Mouse (Mus musculus) layer of hippocampus, adult 18-20 months (tissue): ENCODE data around the gene Serpina12. TPM values are rescaled to one million over a fixed set of nuclear protein-coding genes. Genes with fewer than 3 reads are reported as not detected.

Experiments
- DNase-seq, 2 experiments: peaks; one replicate each; pipeline ENCODE4 v3.0.0; 2022; ENCODE audit warnings: low spot score in 2 of 2
- total RNA-seq, 2 experiments: library from RNA; stranded (reverse); gene quantifications; 2 replicates each; pipeline ENCODE4 v1.2.3; 2021

Serpina12 gene
- total RNA-seq, 2 experiments from 2014 or later, result not detected

- DNase-seq, result no peak
These were observed 39.6 kb downstream of the Serpina12 start for GRCm38 (mm10) chr12:104004689-104005088.

GRCm38 (mm10) chr12:104003238-104003612 lies 41.0 kb downstream of the Serpina12 start:
- peak; percentile 59 to 81 for DNase-seq

DNA sequence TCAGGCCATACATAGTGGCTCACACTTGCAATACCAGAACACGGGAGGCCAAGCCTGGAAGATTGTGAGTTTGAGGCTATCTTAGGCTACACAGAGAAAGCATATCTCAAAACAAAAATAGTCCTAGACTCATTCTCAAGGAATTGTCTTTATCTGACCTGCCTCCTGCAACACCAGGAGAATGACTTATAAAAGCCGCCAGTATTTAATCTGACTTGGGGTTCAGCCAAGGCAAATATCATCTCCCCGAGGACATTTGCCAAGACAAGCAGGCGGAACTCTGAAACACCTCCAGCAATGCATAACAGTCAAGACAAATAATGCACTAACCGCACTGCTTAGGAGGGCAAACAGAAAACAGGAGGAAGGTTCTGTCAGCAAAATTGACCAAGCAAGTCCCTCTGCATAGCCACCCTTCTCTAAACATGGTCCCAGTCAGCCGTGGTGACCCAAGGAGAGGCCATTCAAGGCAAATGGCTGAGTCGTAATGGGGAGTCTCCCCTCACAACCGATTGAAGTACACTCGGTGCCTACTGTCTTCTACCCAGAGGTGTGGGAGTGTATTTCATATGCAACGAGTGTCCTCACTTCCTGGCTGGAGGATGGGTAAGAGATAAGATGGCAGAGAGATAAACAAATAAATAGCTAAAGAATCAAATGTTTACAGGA lies 41.5 kb downstream of the Serpina12 start:
- peak in 1 of 2 experiments; percentile 45 for DNase-seq

DNA sequence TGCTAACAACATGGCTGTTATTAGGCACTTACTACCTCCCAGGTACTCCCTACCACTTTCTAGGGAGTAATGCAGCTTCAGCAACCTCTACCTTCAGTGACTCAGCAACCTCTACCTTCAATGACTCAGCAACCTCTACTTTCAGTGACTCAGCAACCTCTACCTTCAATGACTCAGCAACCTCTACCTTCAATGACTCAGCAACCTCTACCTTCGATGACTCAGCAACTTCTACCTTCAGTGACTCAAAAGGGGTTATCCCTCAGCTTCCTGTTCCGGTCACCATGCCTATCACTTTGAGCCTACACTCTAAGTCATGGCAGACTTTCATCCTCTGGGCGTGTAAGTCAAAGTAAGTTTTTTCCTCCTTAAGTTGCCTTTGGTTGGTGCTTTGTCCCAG lies 43.6 kb downstream of the Serpina12 start:
- DNase-seq, result no peak

GRCm38 (mm10) chr12:103999611-104000010 lies 44.6 kb downstream of the Serpina12 start:
- DNase-seq, result peak; percentile 60 to 83

DNA sequence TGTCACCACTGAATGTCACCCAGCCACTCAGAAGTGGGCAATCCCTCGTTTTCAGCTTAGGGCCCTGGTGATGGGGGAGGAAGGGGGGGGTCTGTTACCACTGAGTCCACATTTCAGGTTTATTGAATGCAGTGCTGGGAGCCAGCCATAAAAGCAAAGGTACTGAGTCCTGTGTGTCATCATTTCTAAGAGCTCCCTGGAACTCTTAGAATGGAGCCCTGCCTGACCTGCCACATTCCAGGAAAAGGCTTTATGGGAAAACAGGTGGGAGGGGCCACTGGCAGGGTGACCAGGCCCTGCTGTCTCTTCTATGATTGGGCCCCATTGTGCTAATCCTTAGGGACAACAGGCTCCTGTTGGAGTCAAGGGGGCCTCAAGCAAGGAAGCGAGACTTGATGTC lies 47.7 kb downstream of the Serpina12 start:
- DNase-seq, result no peak

- DNase-seq, result peak; percentile 54 to 92
These were observed 48.8 kb downstream of the Serpina12 start for GRCm38 (mm10) chr12:103995292-103996072.

DNA sequence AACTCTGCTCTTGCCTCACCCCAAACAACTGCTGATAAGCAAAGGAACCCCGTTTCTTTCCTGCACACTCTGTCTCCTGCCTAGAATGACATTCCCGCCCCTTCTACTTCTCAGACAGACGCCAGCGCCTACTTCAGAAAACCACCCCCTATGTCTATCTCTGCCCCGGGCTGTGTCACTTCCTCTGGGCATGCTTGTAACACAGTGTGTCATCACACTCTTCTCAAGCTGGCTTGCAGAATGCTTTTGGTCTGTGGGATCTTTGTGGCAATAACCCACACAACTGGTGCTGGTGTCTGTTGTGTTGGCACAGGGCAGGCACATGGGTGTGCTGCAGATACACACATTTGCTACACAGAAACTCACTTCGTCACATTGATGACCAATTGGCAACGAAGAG lies 51.3 kb downstream of the Serpina12 start:
- DNase-seq, result peak; percentile 30 to 56

DNA sequence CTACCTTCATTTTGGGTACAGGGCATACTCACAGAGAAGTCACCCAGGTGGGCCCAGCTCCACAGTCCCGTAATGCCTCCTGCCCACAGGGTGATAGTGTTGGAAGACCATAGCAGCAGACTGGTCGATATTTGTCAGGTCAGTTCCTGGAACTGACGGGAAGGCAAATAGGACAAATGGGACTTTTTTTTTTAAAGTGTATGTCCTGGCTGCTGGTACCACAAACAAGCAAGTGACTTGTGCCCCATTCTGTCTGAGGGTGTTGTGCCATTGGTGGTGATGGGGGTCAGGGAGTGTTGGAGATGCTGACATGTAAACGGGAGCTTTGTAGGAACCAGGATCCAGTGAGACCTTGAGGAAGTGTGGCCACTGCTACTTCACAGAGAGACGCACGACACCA lies 54.4 kb downstream of the Serpina12 start, which contains the start of gene Serpina11:
Gene Serpina11, minus strand, starts transcription at position 101 of the 400 bp plus-strand sequence.
- no peak for DNase-seq

DNA sequence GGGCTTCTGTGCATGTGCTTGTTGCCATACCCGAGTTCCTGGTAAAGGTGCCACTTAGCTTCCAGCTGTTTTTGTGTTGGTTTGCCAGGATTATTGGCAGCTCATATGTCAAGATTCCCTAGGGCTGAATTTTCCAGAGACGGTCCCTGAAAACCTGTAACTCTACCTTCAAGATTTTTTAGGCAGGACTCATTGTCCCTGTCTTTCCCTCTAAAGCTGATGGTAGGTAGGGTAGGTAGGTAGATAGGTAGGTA lies 54.8 kb downstream of the Serpina12 start:
- no peak for DNase-seq

DNA sequence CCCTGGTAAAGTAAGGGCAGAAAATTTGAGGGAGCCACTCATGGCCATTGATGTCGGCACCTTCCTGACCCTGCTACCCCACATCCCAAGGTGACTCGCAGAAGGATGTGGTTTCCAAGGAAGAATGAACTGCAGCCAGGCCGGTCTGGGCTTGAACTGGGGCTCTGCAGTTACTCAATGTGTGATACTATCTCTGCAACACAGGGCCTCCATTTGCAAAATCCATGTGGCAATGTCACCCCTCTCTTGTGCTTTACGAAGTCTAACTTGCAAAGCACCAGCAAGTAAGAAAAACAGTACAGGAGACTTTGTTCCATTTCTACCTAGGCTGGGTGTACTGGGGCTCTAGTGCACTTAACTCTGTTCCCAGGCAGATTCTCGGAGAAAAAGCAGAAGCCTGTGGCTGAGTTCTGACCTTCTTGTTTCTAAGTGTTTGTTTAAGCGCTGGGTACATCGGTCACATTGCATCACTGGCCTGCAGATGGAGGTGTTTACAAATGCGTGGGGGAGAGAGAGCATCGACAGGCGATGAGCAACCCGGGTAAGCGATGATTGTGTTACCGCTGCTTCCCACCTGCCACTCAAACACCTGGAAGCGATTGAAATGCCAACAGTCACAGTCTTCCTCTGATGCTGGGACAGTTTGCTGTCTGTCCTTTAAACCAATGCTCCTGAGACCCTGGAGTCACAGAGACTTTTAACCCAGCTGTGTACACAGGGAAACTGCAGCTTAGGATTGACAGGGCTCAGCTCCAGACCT lies 55.3 kb downstream of the Serpina12 start:
- no peak for DNase-seq

DNA sequence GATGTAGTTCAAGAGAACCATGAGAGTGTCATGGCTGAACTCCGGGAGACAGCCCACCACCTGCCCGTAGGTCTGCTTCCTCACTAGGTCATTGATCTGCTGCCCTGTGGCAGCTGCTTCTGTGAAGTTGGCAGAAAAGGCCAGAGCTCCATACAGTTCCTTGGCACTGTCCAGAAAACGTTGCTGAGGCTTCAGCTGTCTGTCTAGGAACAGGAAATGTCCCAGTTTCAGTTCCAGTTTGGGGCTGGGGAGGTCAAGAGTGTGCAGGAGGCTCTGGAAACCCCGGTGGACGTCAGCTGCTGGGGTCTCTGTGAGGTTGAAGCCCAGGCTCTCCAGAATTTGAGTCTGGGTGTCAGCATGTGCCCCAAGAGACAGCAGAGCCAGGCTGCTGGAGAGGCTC lies 58.4 kb downstream of the Serpina12 start:
- DNase-seq, result no peak

- peak in 1 of 2 experiments; percentile 83 for DNase-seq
These were observed 59.3 kb downstream of the Serpina12 start for GRCm38 (mm10) chr12:103984935-103985334.

DNA sequence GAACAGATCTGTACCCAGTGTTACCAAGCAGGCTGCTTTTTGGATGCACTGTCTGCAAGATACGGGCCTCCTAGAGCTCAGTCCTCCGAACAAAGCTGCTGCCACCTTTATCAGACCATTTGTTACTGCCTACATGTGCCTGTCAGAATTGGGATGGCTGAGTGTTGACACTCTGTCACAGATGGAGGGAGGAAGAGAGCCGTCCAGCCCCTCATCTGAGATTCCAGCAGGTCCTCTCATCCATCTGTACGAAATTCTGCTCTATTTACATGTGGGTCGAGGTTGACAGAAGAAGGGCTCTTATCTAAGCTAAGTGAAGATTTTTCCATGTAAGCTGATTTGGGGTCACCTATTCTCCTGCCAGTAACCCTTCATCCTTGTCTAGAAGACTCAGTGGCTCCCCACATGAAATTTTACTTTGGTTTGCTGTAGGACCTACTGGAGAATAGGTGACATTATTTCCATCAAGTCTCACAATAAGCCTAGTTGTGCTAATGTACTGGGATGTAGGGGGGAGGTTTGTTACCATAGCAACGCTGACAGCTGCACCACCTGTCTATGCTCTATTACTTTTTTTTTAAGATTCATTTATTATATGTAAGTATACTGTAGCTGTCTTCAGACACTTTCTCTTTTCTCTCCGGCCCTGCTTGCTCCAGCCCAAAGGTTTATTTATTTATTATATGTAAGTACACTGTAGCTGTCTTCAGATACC lies 62.4 kb downstream of the Serpina12 start:
- DNase-seq, result peak; percentile 42 to 71

Other genes starting within 250 kb of the Serpina12 start
- gene Serpina1b, start 214.1 kb downstream of the Serpina12 start, total RNA-seq, result not detected
- gene Serpina1a, start 180.9 kb downstream of the Serpina12 start, total RNA-seq, result not detected
- not detected for gene Serpina1c, start 139.6 kb downstream of the Serpina12 start, total RNA-seq
- gene Serpina1e, start 85.5 kb downstream of the Serpina12 start, total RNA-seq, result not detected
- not detected for gene Serpina11, start 54.5 kb downstream of the Serpina12 start, total RNA-seq
- gene Serpina9, start 30.7 kb downstream of the Serpina12 start, total RNA-seq, result under 1 TPM in 1 of 2 experiments, not detected in 1; 0.32 TPM
- gene Serpina5, start 56.7 kb upstream of the Serpina12 start, total RNA-seq, result not detected
- not detected for gene Serpina3a, start 68.3 kb upstream of the Serpina12 start, total RNA-seq
- not detected for gene Serpina3b, start 83.6 kb upstream of the Serpina12 start, total RNA-seq
- gene Serpina3c, start 109.4 kb upstream of the Serpina12 start, total RNA-seq, result under 1 TPM; 0.20 to 0.37 TPM
- not detected for gene Serpina3f, start 170.1 kb upstream of the Serpina12 start, total RNA-seq
- 1 to 10 TPM; 2.7 to 3.5 TPM for gene Serpina3g, start 191.8 kb upstream of the Serpina12 start, total RNA-seq
- under 1 TPM; 0.79 to 0.84 TPM for gene Serpina3i, start 218.7 kb upstream of the Serpina12 start, total RNA-seq